Mouse (Mus musculus): ENCODE results near the gene Tox4.

- TF ChIP-seq POLR2A (IDR thresholded peaks at IDR 0.05; ENCODE audit: borderline replicate concordance, extremely low read depth, insufficient read depth, insufficient read length, poor library complexity, severe bottlenecking) (no peak), CTCF (IDR thresholded peaks at IDR 0.05; ENCODE audit: borderline replicate concordance, extremely low read depth, insufficient read depth, insufficient read length) (no peak)
Measured at GRCm38 (mm10) chr14:52313931-52314807, 35.2 kb downstream of the Tox4 start.

Measured in brain, embryonic 14.5 days (tissue).